Mouse (Mus musculus): ENCODE data around the gene Gm10401. TPM values are rescaled to one million over a fixed set of nuclear protein-coding genes. Genes with fewer than 3 reads are reported as not detected.

Gm10401 gene
- polyA plus RNA-seq, 1 experiment from 2014 or later, result 31.2 TPM

- Histone ChIP-seq H3K4me1 (0 out of 2 replicates have a peak, but pooled peaks cover 2% of the 10 kb centered on the region), H3K27me3 (replicated peaks) (no peaks in the 10 kb centered on the region), H3K9me3 (no peaks in the 10 kb centered on the region), H3K36me3 (0 out of 2 replicates have a peak, but pooled peaks cover 8% of the 10 kb centered on the region), H3K4me2 (no peak overlapping the region), H3K9ac (no peak overlapping the region), H3K27ac (no peak overlapping the region), H3K4me3 (replicated peaks) (no peak overlapping the region)
- 85% methylated on average over 7 of the region's 7 CpGs for WGBS
- ATAC-seq (ENCODE audit: insufficient read depth, low FRiP score, low read depth), result no peak
These were observed 34.7 kb downstream of the Gm10401 start for GRCm38 (mm10) chr5:115063391-115063790.

GRCm38 (mm10) chr5:115062566-115062965 lies 35.5 kb downstream of the Gm10401 start:
- H3K36me3 ChIP-seq, result 0 out of 2 replicates have a peak, but pooled peaks cover 8% of the 10 kb centered on the region
- H3K9me3 ChIP-seq, result no peaks in the 10 kb centered on the region
- H3K27ac ChIP-seq, result no peak overlapping the region
- 79% methylated on average over 1 of the region's 1 CpGs for WGBS
- H3K4me2 ChIP-seq, result no peak overlapping the region
- ATAC-seq (ENCODE audit: insufficient read depth, low FRiP score, low read depth), result no peak
- H3K4me3 ChIP-seq (replicated peaks), result no peak overlapping the region
- H3K27me3 ChIP-seq (replicated peaks), result no peaks in the 10 kb centered on the region
- H3K9ac ChIP-seq, result no peak overlapping the region
- H3K4me1 ChIP-seq, result 0 out of 2 replicates have a peak, but pooled peaks cover 4% of the 10 kb centered on the region

- Histone ChIP-seq H3K4me3 (replicated peaks) (no peak overlapping the region), H3K9ac (no peak overlapping the region), H3K4me1 (0 out of 2 replicates have a peak, but pooled peaks cover 4% of the 10 kb centered on the region), H3K27me3 (replicated peaks) (no peaks in the 10 kb centered on the region), H3K9me3 (no peaks in the 10 kb centered on the region), H3K27ac (no peak overlapping the region), H3K36me3 (0 out of 2 replicates have a peak, but pooled peaks cover 8% of the 10 kb centered on the region), H3K4me2 (no peak overlapping the region)
- 81% methylated on average over 3 of the region's 3 CpGs for WGBS
- ATAC-seq (ENCODE audit: insufficient read depth, low FRiP score, low read depth), result no peak
These were observed 37.1 kb downstream of the Gm10401 start for GRCm38 (mm10) chr5:115060977-115061376.

GRCm38 (mm10) chr5:115060067-115060695 lies 37.9 kb downstream of the Gm10401 start:
- ATAC-seq (ENCODE audit: insufficient read depth, low FRiP score, low read depth), result no peak
- Histone ChIP-seq H3K27ac (no peak overlapping the region), H3K36me3 (0 out of 2 replicates have a peak, but pooled peaks cover 8% of the 10 kb centered on the region), H3K4me2 (no peak overlapping the region), H3K4me3 (replicated peaks) (no peak overlapping the region), H3K9ac (no peak overlapping the region), H3K4me1 (0 out of 2 replicates have a peak, but pooled peaks cover 4% of the 10 kb centered on the region), H3K27me3 (replicated peaks) (no peaks in the 10 kb centered on the region), H3K9me3 (no peaks in the 10 kb centered on the region)
- WGBS, result 80% methylated on average over 8 of the region's 8 CpGs

GRCm38 (mm10) chr5:115058584-115059297 lies 39.4 kb downstream of the Gm10401 start:
- 62% methylated on average over 7 of the region's 7 CpGs for WGBS
- H3K27ac ChIP-seq, result no peak overlapping the region
- H3K36me3 ChIP-seq, result 0 out of 2 replicates have a peak, but pooled peaks cover 3% of the 10 kb centered on the region
- H3K4me1 ChIP-seq, result 0 out of 2 replicates have a peak, but pooled peaks cover 5% of the 10 kb centered on the region
- peak; percentile 54; the same call in 1 of the 2 replicates for ATAC-seq (ENCODE audit: insufficient read depth, low FRiP score, low read depth)
- H3K27me3 ChIP-seq (replicated peaks), result no peaks in the 10 kb centered on the region
- H3K9ac ChIP-seq, result no peak overlapping the region
- no peak overlapping the region for H3K4me3 ChIP-seq (replicated peaks)
- H3K4me2 ChIP-seq, result no peak overlapping the region
- H3K9me3 ChIP-seq, result no peaks in the 10 kb centered on the region

GRCm38 (mm10) chr5:115057153-115057552 lies 40.9 kb downstream of the Gm10401 start:
- Histone ChIP-seq H3K9ac (no peak overlapping the region), H3K27me3 (replicated peaks) (no peaks in the 10 kb centered on the region), H3K4me1 (0 out of 2 replicates have a peak, but pooled peaks cover 9% of the 10 kb centered on the region), H3K36me3 (0 out of 2 replicates have a peak, but pooled peaks cover 3% of the 10 kb centered on the region), H3K4me2 (no peak overlapping the region), H3K27ac (no peak overlapping the region), H3K9me3 (no peaks in the 10 kb centered on the region), H3K4me3 (replicated peaks) (no peak overlapping the region)
- ATAC-seq (ENCODE audit: insufficient read depth, low FRiP score, low read depth), result no peak
- 92% methylated on average over 4 of the region's 4 CpGs for WGBS

GRCm38 (mm10) chr5:115055418-115055817 lies 42.7 kb downstream of the Gm10401 start:
- ATAC-seq (ENCODE audit: insufficient read depth, low FRiP score, low read depth), result peak; percentile 53; the same call in 1 of the 2 replicates
- WGBS, result 76% methylated on average over 6 of the region's 6 CpGs
- H3K4me3 ChIP-seq (replicated peaks), result no peak overlapping the region

GRCm38 (mm10) chr5:115053791-115054396 lies 44.2 kb downstream of the Gm10401 start:
- ATAC-seq (ENCODE audit: insufficient read depth, low FRiP score, low read depth), result 0 out of 2 replicates have a peak, but pooled peaks have one; percentile 10
- Histone ChIP-seq H3K4me1 (0 out of 2 replicates have a peak, but pooled peaks cover 9% of the 10 kb centered on the region), H3K27ac (no peak overlapping the region), H3K27me3 (replicated peaks) (no peaks in the 10 kb centered on the region), H3K4me2 (no peak overlapping the region), H3K36me3 (no peaks in the 10 kb centered on the region), H3K4me3 (replicated peaks) (no peak overlapping the region), H3K9ac (no peak overlapping the region), H3K9me3 (no peaks in the 10 kb centered on the region)
- WGBS, result 91% methylated on average over 22 of the region's 22 CpGs

More at GRCm38 (mm10) chr5:115055418-115055817, 42.7 kb downstream of the Gm10401 start:
- H3K4me1 ChIP-seq, result 0 out of 2 replicates have a peak, but pooled peaks cover 9% of the 10 kb centered on the region
- H3K9ac ChIP-seq, result no peak overlapping the region
- H3K27ac ChIP-seq, result no peak overlapping the region
- H3K36me3 ChIP-seq, result no peaks in the 10 kb centered on the region
- H3K9me3 ChIP-seq, result no peaks in the 10 kb centered on the region
- no peaks in the 10 kb centered on the region for H3K27me3 ChIP-seq (replicated peaks)
- no peak overlapping the region for H3K4me2 ChIP-seq

GRCm38 (mm10) chr5:115052546-115052945 lies 45.5 kb downstream of the Gm10401 start:
- H3K9ac ChIP-seq, result no peak overlapping the region
- H3K4me2 ChIP-seq, result no peak overlapping the region
- 57% methylated on average over 8 of the region's 8 CpGs for WGBS
- H3K36me3 ChIP-seq, result no peaks in the 10 kb centered on the region
- no peaks in the 10 kb centered on the region for H3K27me3 ChIP-seq (replicated peaks)
- 0 out of 2 replicates have a peak, but pooled peaks cover 5% of the 10 kb centered on the region for H3K4me1 ChIP-seq
- H3K27ac ChIP-seq, result no peak overlapping the region
- no peaks in the 10 kb centered on the region for H3K9me3 ChIP-seq
- no peak for ATAC-seq (ENCODE audit: insufficient read depth, low FRiP score, low read depth)
- H3K4me3 ChIP-seq (replicated peaks), result no peak overlapping the region

- WGBS, result 83% methylated on average over 6 of the region's 6 CpGs
- Histone ChIP-seq H3K9ac (no peak overlapping the region), H3K27me3 (replicated peaks) (no peaks in the 10 kb centered on the region), H3K9me3 (no peaks in the 10 kb centered on the region), H3K4me1 (0 out of 2 replicates have a peak, but pooled peaks cover 5% of the 10 kb centered on the region), H3K4me2 (no peak overlapping the region), H3K4me3 (replicated peaks) (no peak overlapping the region), H3K27ac (no peak overlapping the region), H3K36me3 (no peaks in the 10 kb centered on the region)
- ATAC-seq (ENCODE audit: insufficient read depth, low FRiP score, low read depth), result no peak
These were observed 47.3 kb downstream of the Gm10401 start for GRCm38 (mm10) chr5:115050776-115051175.

GRCm38 (mm10) chr5:115049692-115050091 lies 48.4 kb downstream of the Gm10401 start:
- Histone ChIP-seq H3K9ac (no peak overlapping the region), H3K27me3 (replicated peaks) (no peaks in the 10 kb centered on the region), H3K27ac (no peak overlapping the region), H3K4me3 (replicated peaks) (no peak overlapping the region), H3K4me1 (0 out of 2 replicates have a peak, but pooled peaks cover 5% of the 10 kb centered on the region), H3K36me3 (no peaks in the 10 kb centered on the region), H3K4me2 (no peak overlapping the region), H3K9me3 (no peaks in the 10 kb centered on the region)
- 82% methylated on average over 6 of the region's 6 CpGs for WGBS
- no peak for ATAC-seq (ENCODE audit: insufficient read depth, low FRiP score, low read depth)
